Mouse (Mus musculus) liver, postnatal 0 days (tissue): Measurements from ENCODE around the gene Cyp2d26. TPM values are rescaled to one million over a fixed set of nuclear protein-coding genes. Genes with fewer than 3 reads are reported as not detected.

Experiments used
- ATAC-seq: fragments of 200-750 bp; cut with Nextera tagmentation; 2 replicates; pipeline ENCODE4 v1.8.0; 2017; ENCODE audit warnings: mild to moderate bottlenecking, moderate library complexity
- DNase-seq: peaks from one replicate; pipeline ENCODE4 v3.0.0-alpha.2; 2016
- H3K27ac ChIP-seq: fragments of 300-500 bp; sonication (generic); 2 replicates; pipeline ENCODE4 v1.5.1; 2014; ENCODE audit warnings: antibody characterized with exemption, moderate library complexity, mild to moderate bottlenecking, low read depth
- H3K27me3 ChIP-seq: fragments of 300-500 bp; sonication (generic); 2 replicates; pipeline ENCODE4 v1.6.1; 2014; ENCODE audit warnings: low read length, control low read depth, mixed read lengths; ENCODE audit not compliant: insufficient read depth
- H3K36me3 ChIP-seq: fragments of 300-500 bp; sonication (generic); replicated peaks from 2 replicates; pipeline ENCODE4 v1.6.1; 2014; ENCODE audit warnings: mild to moderate bottlenecking, control low read depth, low read length, moderate library complexity, mixed read lengths; ENCODE audit not compliant: insufficient read depth
- H3K4me1 ChIP-seq: fragments of 300-500 bp; sonication (generic); 2 replicates; pipeline ENCODE4 v1.6.1; 2014; ENCODE audit warnings: antibody characterized with exemption, mild to moderate bottlenecking, control low read depth; ENCODE audit not compliant: insufficient read depth
- H3K4me2 ChIP-seq: fragments of 300-500 bp; sonication (generic); 2 replicates; pipeline ENCODE4 v1.6.1; 2014; ENCODE audit warnings: low read depth, mild to moderate bottlenecking, low read length, moderate library complexity, mixed read lengths
- H3K4me3 ChIP-seq: fragments of 300-500 bp; sonication (generic); 2 replicates; pipeline ENCODE4 v1.5.1; 2014; ENCODE audit warnings: low read depth, low read length
- H3K9ac ChIP-seq: fragments of 300-500 bp; sonication (generic); replicated peaks from 2 replicates; pipeline ENCODE4 v1.6.1; 2014; ENCODE audit warnings: mild to moderate bottlenecking, moderate library complexity
- H3K9me3 ChIP-seq: fragments of 300-500 bp; sonication (generic); 2 replicates; pipeline ENCODE4 v1.6.1; 2016; ENCODE audit warnings: mild to moderate bottlenecking, control low read depth, low read length, mixed read lengths
- CTCF ChIP-seq: sonication (generic); IDR thresholded peaks from 2 replicates; pipeline ENCODE4 v1.5.1; 2016; ENCODE audit warnings: antibody characterized with exemption, low read depth
- EP300 ChIP-seq: IDR thresholded peaks from 2 replicates; pipeline ENCODE4 v1.6.1; 2016; ENCODE audit warnings: antibody characterized with exemption, low read depth, mild to moderate bottlenecking
- WGBS: fragments of 180-500 bp; shearing (Covaris S2); extraction: QIAGEN DNeasy Blood & Tissue Kit; methylation state at CpG from one replicate; pipeline ENCODE4 v1.1.7; 2014; ENCODE audit not compliant: insufficient replicate concordance; 5-methylcytosine and 5-hydroxymethylcytosine counted together
- polyA plus RNA-seq: library from polyadenylated mRNA; unstranded; fragments of >200 nt; fragmentation: Nextera tagmentation; extraction: Ambion mirVana; gene quantifications from 2 replicates; pipeline ENCODE4 v1.2.1, GENCODE M21; 2015

The Cyp2d26 gene
- polyA plus RNA-seq: 615 and 644 TPM in 2 replicates

GRCm38 (mm10) chr15:82794277-82794676 lies at the start of gene Cyp2d26:
Gene Cyp2d26 (minus strand): TSS chr15:82794294.
- peaks cover 5% of the 10 kb centered on the region; the same call in 1 of the 2 replicates for H3K36me3 ChIP-seq
- peak within 1 kb of the TSS; percentile 67 for H3K4me2 ChIP-seq
- peaks cover 11% of the 10 kb centered on the region; the same call in 1 of the 2 replicates for H3K4me1 ChIP-seq
- H3K4me3 ChIP-seq: peak within 1 kb of the TSS; percentile 49
- no peak for TF ChIP-seq EP300
- no peak for TF ChIP-seq CTCF
- peak within 1 kb of the TSS; percentile 68 for H3K9ac ChIP-seq
- ATAC-seq (peak; percentile 86), DNase-seq (peak; percentile 76)
- H3K9me3 ChIP-seq: no peaks in the 10 kb centered on the region
- H3K27me3 ChIP-seq: no peaks in the 10 kb centered on the region
- whole genome bisulfite sequencing: 60% methylated on average over 5 of the region's 5 CpGs
- H3K27ac ChIP-seq: peak within 1 kb of the TSS; percentile 97

- ATAC-seq (no peak), DNase-seq (no peak)
- H3K36me3 ChIP-seq: no peaks in the 10 kb centered on the region; the same call in 1 of the 2 replicates
- TF ChIP-seq EP300: no peak
- no peak for TF ChIP-seq CTCF
- no peaks in the 10 kb centered on the region for H3K9me3 ChIP-seq
- H3K4me3 ChIP-seq: no peak overlapping the region
- H3K4me1 ChIP-seq: no peaks in the 10 kb centered on the region
- H3K27me3 ChIP-seq: no peaks in the 10 kb centered on the region
- no peak overlapping the region for H3K4me2 ChIP-seq
- WGBS: 91% methylated on average over 3 of the region's 3 CpGs
- no peak overlapping the region for H3K27ac ChIP-seq
- no peak overlapping the region for H3K9ac ChIP-seq
Observed at GRCm38 (mm10) chr15:82839146-82839545, 45.1 kb upstream of the Cyp2d26 start.

GRCm38 (mm10) chr15:82829917-82830316 lies 35.8 kb upstream of the Cyp2d26 start:
- H3K9ac ChIP-seq: no peak overlapping the region
- TF ChIP-seq EP300: no peak
- no peak for TF ChIP-seq CTCF
- WGBS: 90% methylated on average over 6 of the region's 6 CpGs

GRCm38 (mm10) chr15:82825866-82826265 lies 31.8 kb upstream of the Cyp2d26 start:
- H3K27ac ChIP-seq: no peak overlapping the region
- no peak overlapping the region for H3K4me2 ChIP-seq
- H3K27me3 ChIP-seq: no peaks in the 10 kb centered on the region
- ATAC-seq (no peak), DNase-seq (no peak)
- H3K36me3 ChIP-seq: peaks cover 5% of the 10 kb centered on the region; the same call in 1 of the 2 replicates
- H3K4me1 ChIP-seq: no peaks in the 10 kb centered on the region
- no peak for TF ChIP-seq CTCF
- no peak for TF ChIP-seq EP300
- H3K9ac ChIP-seq: no peak overlapping the region
- H3K9me3 ChIP-seq: no peaks in the 10 kb centered on the region
- no peak overlapping the region for H3K4me3 ChIP-seq

More at GRCm38 (mm10) chr15:82829917-82830316, 35.8 kb upstream of the Cyp2d26 start:
- Histone ChIP-seq H3K4me3 (no peak overlapping the region), H3K27ac (no peak overlapping the region), H3K36me3 (0 out of 2 replicates have a peak, but pooled peaks cover 2% of the 10 kb centered on the region), H3K4me1 (no peaks in the 10 kb centered on the region), H3K4me2 (no peak overlapping the region), H3K27me3 (no peaks in the 10 kb centered on the region), H3K9me3 (no peaks in the 10 kb centered on the region)
- DNase-seq (no peak), ATAC-seq (no peak)

- H3K9me3 ChIP-seq: no peaks in the 10 kb centered on the region
- TF ChIP-seq CTCF: no peak
- TF ChIP-seq EP300: no peak
- H3K9ac ChIP-seq: no peak overlapping the region
- no peaks in the 10 kb centered on the region for H3K27me3 ChIP-seq
- ATAC-seq: no peak
- H3K4me3 ChIP-seq: no peak overlapping the region
- H3K27ac ChIP-seq: no peak overlapping the region
- H3K4me1 ChIP-seq: no peaks in the 10 kb centered on the region
- no peak for DNase-seq
- WGBS: 89% methylated on average over 3 of the region's 4 CpGs
- H3K36me3 ChIP-seq: peaks cover 6% of the 10 kb centered on the region; the same call in 1 of the 2 replicates
- H3K4me2 ChIP-seq: no peak overlapping the region
Observed at GRCm38 (mm10) chr15:82822347-82822746, 28.3 kb upstream of the Cyp2d26 start.

- DNase-seq: no peak
- TF ChIP-seq CTCF (no peak), EP300 (no peak)
- peaks cover 6% of the 10 kb centered on the region; the same call in 1 of the 2 replicates for H3K36me3 ChIP-seq
- H3K27ac ChIP-seq: no peak overlapping the region
- H3K9ac ChIP-seq: no peak overlapping the region
- H3K27me3 ChIP-seq: no peaks in the 10 kb centered on the region
- no peaks in the 10 kb centered on the region for H3K4me1 ChIP-seq
- H3K4me2 ChIP-seq: no peak overlapping the region
- 100% methylated on average over 1 of the region's 1 CpGs for WGBS
- no peaks in the 10 kb centered on the region for H3K9me3 ChIP-seq
- H3K4me3 ChIP-seq: no peak overlapping the region
- no peak for ATAC-seq
Observed at GRCm38 (mm10) chr15:82821657-82822056, 27.6 kb upstream of the Cyp2d26 start.
